Mouse (Mus musculus) testis, adult 10 weeks (tissue): Measurements from ENCODE around the gene Ess2. TPM values are rescaled to one million over a fixed set of nuclear protein-coding genes. Genes with fewer than 3 reads are reported as not detected.

ENCODE experiments used
- polyA plus RNA-seq: library from polyadenylated mRNA; stranded (reverse); fragments of 350-450 nt; fragmentation: Illumina TruSeq; extraction: RNeasy Lipid Tissue Mini Kit (QIAGEN cat#74804); gene quantifications from one replicate; pipeline ENCODE4 v1.2.3, GENCODE M21; 2014; ENCODE audit warnings: low read depth, low replicate concordance

Ess2 gene
- polyA plus RNA-seq = 4.6 TPM

GRCm38 (mm10) chr16:17911052-17911595 lies at the start of gene Ess2:
Ess2 (minus strand) TSS chr16:17911348.

GRCm38 (mm10) chr16:17928087-17928580 lies 17.0 kb upstream of the Ess2 start, which contains the start of gene Slc25a1:
Slc25a1 (minus strand) TSS chr16:17928219.

GRCm38 (mm10) chr16:17914307-17915249 lies 3.4 kb upstream of the Ess2 start, which contains the start of gene Gsc2:
Gsc2 (minus strand) TSS chr16:17915059.

GRCm38 (mm10) chr16:17898462-17898861 lies 12.7 kb downstream of the Ess2 start, which contains the start of the genes Dgcr2 and Tssk2:
Dgcr2 (minus strand) TSS chr16:17898562.
Tssk2 (plus strand) TSS chr16:17898637.

GRCm38 (mm10) chr16:17893923-17894322 lies 17.2 kb downstream of the Ess2 start, which contains the start of gene Tssk1:
Tssk1 (plus strand) TSS chr16:17894223.

GRCm38 (mm10) chr16:17891567-17891959 lies 19.6 kb downstream of the Ess2 start, which contains the start of gene Gm20518:
Gm20518 (minus strand) TSS chr16:17891671.

Other genes starting within 250 kb of the Ess2 start
- 9.5 TPM for gene Med15, start 178.5 kb downstream of the Ess2 start, polyA plus RNA-seq
- gene Klhl22, start 151.7 kb downstream of the Ess2 start, polyA plus RNA-seq = 4.0 TPM
- gene Scarf2, start 114.1 kb downstream of the Ess2 start, polyA plus RNA-seq = not detected
- 1.3 TPM for gene B830017H08Rik, start 78.2 kb downstream of the Ess2 start, polyA plus RNA-seq
- 0.80 TPM for gene Car15, start 73.0 kb downstream of the Ess2 start, polyA plus RNA-seq
- gene Gm20518, start 19.7 kb downstream of the Ess2 start, polyA plus RNA-seq = 0.21 TPM
- 14.2 TPM for gene Tssk1, start 17.1 kb downstream of the Ess2 start, polyA plus RNA-seq
- 23.1 TPM for gene Dgcr2, start 12.8 kb downstream of the Ess2 start, polyA plus RNA-seq
- gene Tssk2, start 12.7 kb downstream of the Ess2 start, polyA plus RNA-seq = 76.7 TPM
- not detected for gene Gsc2, start 3.7 kb upstream of the Ess2 start, polyA plus RNA-seq
- gene Slc25a1, start 16.9 kb upstream of the Ess2 start, polyA plus RNA-seq = 11.0 TPM
- gene Vpreb2, start 69.1 kb upstream of the Ess2 start, polyA plus RNA-seq = not detected
- gene Dgcr6, start 141.5 kb upstream of the Ess2 start, polyA plus RNA-seq = 27.1 TPM
- 0.10 TPM for gene Prodh, start 178.9 kb upstream of the Ess2 start, polyA plus RNA-seq
- gene Rtn4r, start 216.3 kb upstream of the Ess2 start, polyA plus RNA-seq = not detected